Mouse (Mus musculus) bone marrow macrophage, adult 2 months (primary cell): ENCODE measurements around the gene Ncapd3.

ENCODE experiments used
- CTCF ChIP-seq: IDR thresholded peaks from 2 replicates; pipeline ENCODE4 v1.5.1; 2012; ENCODE audit warnings: low read depth, mild to moderate bottlenecking, low read length, moderate library complexity
- POLR2A ChIP-seq: IDR thresholded peaks from 2 replicates; pipeline ENCODE4 v1.6.1; 2012; ENCODE audit warnings: mild to moderate bottlenecking, low read depth, low read length, borderline replicate concordance

DNA sequence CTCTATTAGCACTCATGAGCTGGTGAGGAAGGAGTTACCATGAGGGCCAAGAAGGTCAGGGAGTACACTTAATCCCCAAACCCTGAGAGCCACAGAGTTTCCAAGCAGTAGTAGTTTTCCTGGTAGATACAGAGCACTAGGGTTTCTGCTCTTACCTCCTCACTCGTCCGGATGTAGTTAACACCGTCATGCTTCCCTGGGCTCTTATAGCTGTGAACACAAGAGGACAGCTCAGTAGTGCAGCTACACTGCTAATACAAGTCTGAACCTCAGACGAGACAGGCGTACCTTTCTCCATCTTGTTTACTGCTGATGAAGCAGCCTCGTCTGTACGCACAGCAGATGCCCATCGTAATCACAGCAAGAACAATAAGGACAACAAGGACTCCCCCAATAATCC lies 68.6 kb downstream of the Ncapd3 start:
- no peak for TF ChIP-seq CTCF
- TF ChIP-seq POLR2A, result no peak
